Mouse (Mus musculus) heart, adult 2 months (tissue): Measurements from ENCODE around the gene Sema7a. TPM values are rescaled to one million over a fixed set of nuclear protein-coding genes. Genes with fewer than 3 reads are reported as not detected.

ENCODE experiments used
- DNase-seq, 2 experiments: peaks; one replicate each; pipeline ENCODE4 v3.0.0; 2021
- H3K27ac ChIP-seq: fragments of 200-600 bp; 2 replicates; pipeline ENCODE4 v1.8.1; 2022
- H3K27me3 ChIP-seq: fragments of 200-500 bp; 2 replicates; pipeline ENCODE4 v1.6.1; 2012; ENCODE audit warnings: mild to moderate bottlenecking, low read length, inconsistent platforms, mixed read lengths; ENCODE audit not compliant: control insufficient read depth, insufficient read depth
- H3K36me3 ChIP-seq: fragments of 200-500 bp; 2 replicates; pipeline ENCODE4 v1.6.1; 2012; ENCODE audit warnings: low read length, inconsistent platforms; ENCODE audit not compliant: control insufficient read depth, insufficient read depth
- H3K4me1 ChIP-seq: fragments of 200-500 bp; 2 replicates; pipeline ENCODE4 v1.6.1; 2011; ENCODE audit warnings: low read length; ENCODE audit not compliant: control insufficient read depth, insufficient read depth
- H3K4me3 ChIP-seq: fragments of 200-600 bp; 2 replicates; pipeline ENCODE4 v1.8.1; 2022
- H3K79me2 ChIP-seq: fragments of 200-500 bp; replicated peaks from 2 replicates; pipeline ENCODE4 v1.6.1; 2012; ENCODE audit warnings: mild to moderate bottlenecking, inconsistent platforms, low read length, moderate library complexity, mixed read lengths; ENCODE audit not compliant: control insufficient read depth, insufficient read depth
- H3K9ac ChIP-seq: fragments of 200-500 bp; 2 replicates; pipeline ENCODE4 v1.6.1; 2012; ENCODE audit warnings: low read depth, mild to moderate bottlenecking, control low read depth, inconsistent platforms, low read length, mixed read lengths
- CTCF ChIP-seq: fragments of 200-600 bp; IDR thresholded peaks from 2 replicates; pipeline ENCODE4 v1.8.1; 2022; ENCODE audit warnings: antibody characterized with exemption, mild to moderate bottlenecking, moderate library complexity
- EP300 ChIP-seq: fragments of 200-500 bp; IDR thresholded peaks from 2 replicates; pipeline ENCODE4 v1.6.1; 2011; ENCODE audit warnings: low read depth, low read length, control low read depth; ENCODE audit not compliant: insufficient read depth
- POLR2A ChIP-seq: fragments of 200-500 bp; IDR thresholded peaks from 2 replicates; pipeline ENCODE4 v1.6.1; 2011; ENCODE audit warnings: mild to moderate bottlenecking, low read depth, low read length, control low read depth; ENCODE audit not compliant: insufficient read depth
- WGBS: fragments of 180-500 bp; shearing (Covaris S2); methylation state at CpG from one replicate; pipeline ENCODE4 v1.1.7; 2018; 5-methylcytosine and 5-hydroxymethylcytosine counted together
- intact Hi-C: fragments of 180-260 bp; cut with DNase I; formaldehyde crosslinking; loops from one replicate; pipeline ENCODE4 v1.15.1; 2025
- polyA plus RNA-seq: library from polyadenylated mRNA; depleted of rRNA; stranded (reverse); fragments of >200 nt; gene quantifications from 2 replicates; pipeline ENCODE4 v1.2.3, GENCODE M21; 2012
- total RNA-seq, 2 experiments: library from RNA; stranded (reverse); gene quantifications; 2 replicates each; pipeline ENCODE4 v1.2.3; 2021

Gene Sema7a
- total and polyA plus RNA-seq, 3 experiments: 26.7 to 31.1 (median 29.0) TPM

DNA sequence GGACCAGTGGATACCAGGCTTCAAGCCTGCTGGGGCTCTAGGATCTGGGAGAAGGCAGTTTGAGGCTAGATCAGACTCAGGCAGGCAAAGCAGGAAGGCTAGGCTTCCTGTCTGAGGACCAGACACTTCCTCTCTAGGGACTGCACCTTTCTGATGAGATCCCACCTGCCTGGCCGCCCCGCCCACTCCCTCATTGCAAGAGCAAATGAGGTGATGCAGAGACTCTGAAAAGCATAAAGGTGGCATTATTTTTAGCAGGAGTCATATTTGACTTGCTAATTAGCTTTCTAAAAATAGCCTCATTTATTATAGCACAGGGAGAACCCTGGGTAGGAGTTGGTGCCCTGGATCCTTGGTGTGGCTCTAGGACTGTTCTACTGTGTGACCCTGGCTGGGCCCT, 48.2 kb downstream of the Sema7a start:
- H3K4me1 ChIP-seq: peaks cover 4% of the 10 kb centered on the region
- no peak for DNase-seq
- H3K9ac ChIP-seq: no peak overlapping the region
- no peaks in the 10 kb centered on the region for H3K79me2 ChIP-seq
- no peaks in the 10 kb centered on the region for H3K27me3 ChIP-seq
- no peak for TF ChIP-seq CTCF
- no peak for TF ChIP-seq EP300
- TF ChIP-seq POLR2A: no peak
- H3K27ac ChIP-seq: no peak overlapping the region
- WGBS: 63% methylated on average over 2 of the region's 2 CpGs
- H3K4me3 ChIP-seq: no peak overlapping the region
- intact Hi-C loops: loop anchor here (1.0 kb wide), 1 partner anchor 15 kb away; no protein-coding TSS in a partner anchor
- no peaks in the 10 kb centered on the region for H3K36me3 ChIP-seq

DNA sequence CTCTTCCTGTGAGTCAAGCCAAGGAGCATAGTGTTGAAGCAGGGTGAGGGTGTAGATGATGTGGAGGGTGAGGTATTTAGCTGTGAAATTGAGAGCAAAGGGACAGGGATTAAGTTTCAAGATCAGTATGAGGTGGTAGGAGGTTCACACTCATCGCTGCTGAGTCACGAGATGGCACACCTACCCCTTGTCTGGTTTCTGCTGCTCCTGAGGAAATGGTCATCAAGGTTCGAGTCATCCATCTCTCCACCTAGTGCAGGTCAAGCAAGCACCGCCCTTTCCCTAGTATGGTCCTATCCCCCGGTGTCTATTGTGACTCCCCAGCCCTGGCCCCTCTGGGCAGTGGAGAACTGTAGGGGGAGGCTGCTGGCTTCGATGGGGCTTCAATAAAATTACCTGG, 49.4 kb downstream of the Sema7a start:
- 91% methylated on average over 6 of the region's 6 CpGs for WGBS
- Histone ChIP-seq H3K4me1 (peaks cover 4% of the 10 kb centered on the region), H3K36me3 (no peaks in the 10 kb centered on the region), H3K27ac (no peak overlapping the region), H3K27me3 (no peaks in the 10 kb centered on the region), H3K79me2 (no peaks in the 10 kb centered on the region), H3K4me3 (no peak overlapping the region), H3K9ac (no peak overlapping the region)
- DNase-seq: no peak
- intact Hi-C loops: no loop called here
- TF ChIP-seq EP300 (no peak), CTCF (no peak), POLR2A (no peak)

DNA sequence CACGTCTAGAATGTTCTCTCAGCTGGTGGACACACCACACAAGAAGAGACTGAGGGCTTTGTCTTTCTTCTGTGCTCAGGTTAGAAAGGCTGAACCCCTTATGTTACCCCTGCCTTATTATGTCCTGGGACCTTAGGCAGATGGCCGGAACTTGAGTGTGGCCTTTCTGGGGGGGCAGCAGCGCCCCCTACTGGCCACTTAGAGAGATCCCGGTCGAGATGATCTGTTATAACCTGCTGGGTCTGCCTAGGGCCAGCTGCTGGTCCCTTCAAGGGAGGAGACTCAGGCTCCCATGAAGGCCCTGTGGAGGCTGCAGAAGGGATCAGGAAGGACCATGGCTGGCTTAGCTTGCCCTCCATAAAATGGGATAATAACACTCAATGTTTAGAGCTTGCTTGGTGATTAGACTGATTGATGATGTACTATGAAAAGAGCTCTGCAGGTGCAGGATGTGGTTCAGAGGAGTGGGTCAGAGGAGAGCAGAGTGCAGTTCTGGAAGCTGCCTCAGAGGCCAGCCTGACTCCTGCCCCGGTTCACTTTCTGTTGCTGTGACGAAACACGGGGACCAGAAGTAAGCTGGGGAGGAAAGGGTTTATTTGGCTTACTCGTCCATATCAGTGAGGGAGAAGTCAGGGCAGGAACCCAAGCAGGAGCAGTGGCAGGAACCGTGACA, 50.7 kb downstream of the Sema7a start:
- H3K9ac ChIP-seq: no peak overlapping the region
- H3K4me1 ChIP-seq: peaks cover 4% of the 10 kb centered on the region
- no peaks in the 10 kb centered on the region for H3K27me3 ChIP-seq
- H3K4me3 ChIP-seq: no peak overlapping the region
- H3K36me3 ChIP-seq: no peaks in the 10 kb centered on the region
- WGBS: 32% methylated on average over 10 of the region's 10 CpGs
- TF ChIP-seq CTCF (no peak; the same call in 1 of the 2 replicates), EP300 (peak; percentile 82; the same call in 1 of the 2 replicates), POLR2A (no peak)
- peak; percentile 58 to 66 for DNase-seq
- intact Hi-C loops: loop anchor here (1.0 kb wide), 2 partner anchors 46 to 55 kb away; no protein-coding TSS in a partner anchor
- no peaks in the 10 kb centered on the region for H3K79me2 ChIP-seq
- no peak overlapping the region; the same call in 1 of the 2 replicates for H3K27ac ChIP-seq

- H3K79me2 ChIP-seq: no peaks in the 10 kb centered on the region
- peaks cover 4% of the 10 kb centered on the region for H3K4me1 ChIP-seq
- intact Hi-C loops: no loop called here
- DNase-seq: no peak
- no peak overlapping the region for H3K4me3 ChIP-seq
- H3K9ac ChIP-seq: no peak overlapping the region
- 89% methylated on average over 3 of the region's 3 CpGs for WGBS
- no peaks in the 10 kb centered on the region for H3K36me3 ChIP-seq
- no peak overlapping the region for H3K27ac ChIP-seq
- H3K27me3 ChIP-seq: no peaks in the 10 kb centered on the region
- TF ChIP-seq POLR2A (no peak), CTCF (no peak), EP300 (no peak)
These were observed 52.1 kb downstream of the Sema7a start for GRCm38 (mm10) chr9:57992060-57992459.

DNA sequence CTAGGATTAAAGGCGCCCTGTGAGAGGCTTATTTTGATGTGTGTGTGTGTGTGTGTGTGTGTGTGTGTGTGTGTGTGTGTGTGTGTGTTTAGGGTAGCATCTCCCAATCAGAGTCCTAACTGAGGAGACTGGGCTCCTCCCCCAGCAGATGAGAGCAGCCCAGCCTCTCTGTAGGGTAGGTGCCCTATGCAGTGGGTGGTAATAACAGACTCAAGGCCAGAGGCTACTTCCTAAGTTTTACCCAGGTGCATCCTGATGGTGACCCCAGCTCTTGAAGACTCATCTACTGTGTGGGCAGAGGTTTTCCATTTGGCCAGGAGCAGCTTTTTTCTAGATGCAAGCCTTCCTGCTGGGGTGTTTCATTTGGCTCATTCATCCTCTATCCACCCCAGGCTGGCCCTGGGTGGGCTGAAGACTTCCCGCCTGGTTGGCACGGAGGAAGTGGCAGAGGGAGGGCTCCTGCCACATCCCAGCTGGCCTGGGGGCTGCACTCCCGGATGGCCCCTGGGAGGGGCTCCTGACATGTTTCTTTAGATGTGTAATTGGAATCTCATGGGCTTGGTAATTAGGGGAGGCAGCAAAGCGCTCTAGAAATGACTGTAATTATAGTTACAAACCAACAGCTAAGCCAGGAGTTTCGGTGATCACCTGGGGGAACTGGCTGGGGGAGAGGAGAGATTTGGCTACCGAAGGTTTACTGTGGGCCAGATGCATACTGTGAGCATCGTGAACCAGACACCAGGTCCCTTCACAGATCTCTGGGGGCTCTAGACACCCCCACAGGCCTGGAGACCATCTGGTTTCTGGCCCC, 53.1 kb downstream of the Sema7a start:
- no peak for DNase-seq
- Histone ChIP-seq H3K9ac (no peak overlapping the region), H3K4me3 (no peak overlapping the region), H3K27ac (no peak overlapping the region), H3K27me3 (no peaks in the 10 kb centered on the region), H3K4me1 (peaks cover 3% of the 10 kb centered on the region), H3K79me2 (no peaks in the 10 kb centered on the region), H3K36me3 (no peaks in the 10 kb centered on the region)
- 54% methylated on average over 8 of the region's 8 CpGs for WGBS
- no peak for TF ChIP-seq EP300
- TF ChIP-seq POLR2A: no peak
- TF ChIP-seq CTCF: no peak
- intact Hi-C loops: no loop called here

GRCm38 (mm10) chr9:57995282-57995681, 55.4 kb downstream of the Sema7a start:
- H3K4me1 ChIP-seq: no peaks in the 10 kb centered on the region; the same call in 1 of the 2 replicates
- WGBS: 51% methylated on average over 4 of the region's 4 CpGs
- H3K9ac ChIP-seq: no peak overlapping the region
- no peak for DNase-seq
- H3K27me3 ChIP-seq: peaks cover 2% of the 10 kb centered on the region; the same call in 1 of the 2 replicates
- no peak overlapping the region for H3K27ac ChIP-seq
- H3K4me3 ChIP-seq: no peak overlapping the region
- intact Hi-C loops: loop anchor here (5.0 kb wide), 2 partner anchors 233 to 338 kb away; no protein-coding TSS in a partner anchor
- no peak for TF ChIP-seq POLR2A
- peak; percentile 77 for TF ChIP-seq CTCF
- TF ChIP-seq EP300: no peak
- H3K79me2 ChIP-seq: no peaks in the 10 kb centered on the region
- H3K36me3 ChIP-seq: no peaks in the 10 kb centered on the region
